Mouse (Mus musculus): ENCODE data around the gene Hoxa9. TPM values are rescaled to one million over a fixed set of nuclear protein-coding genes. Genes with fewer than 3 reads are reported as not detected.

The Hoxa9 gene
- polyA plus RNA-seq, 1 experiment from 2014 or later, result 0.26 TPM

DNA sequence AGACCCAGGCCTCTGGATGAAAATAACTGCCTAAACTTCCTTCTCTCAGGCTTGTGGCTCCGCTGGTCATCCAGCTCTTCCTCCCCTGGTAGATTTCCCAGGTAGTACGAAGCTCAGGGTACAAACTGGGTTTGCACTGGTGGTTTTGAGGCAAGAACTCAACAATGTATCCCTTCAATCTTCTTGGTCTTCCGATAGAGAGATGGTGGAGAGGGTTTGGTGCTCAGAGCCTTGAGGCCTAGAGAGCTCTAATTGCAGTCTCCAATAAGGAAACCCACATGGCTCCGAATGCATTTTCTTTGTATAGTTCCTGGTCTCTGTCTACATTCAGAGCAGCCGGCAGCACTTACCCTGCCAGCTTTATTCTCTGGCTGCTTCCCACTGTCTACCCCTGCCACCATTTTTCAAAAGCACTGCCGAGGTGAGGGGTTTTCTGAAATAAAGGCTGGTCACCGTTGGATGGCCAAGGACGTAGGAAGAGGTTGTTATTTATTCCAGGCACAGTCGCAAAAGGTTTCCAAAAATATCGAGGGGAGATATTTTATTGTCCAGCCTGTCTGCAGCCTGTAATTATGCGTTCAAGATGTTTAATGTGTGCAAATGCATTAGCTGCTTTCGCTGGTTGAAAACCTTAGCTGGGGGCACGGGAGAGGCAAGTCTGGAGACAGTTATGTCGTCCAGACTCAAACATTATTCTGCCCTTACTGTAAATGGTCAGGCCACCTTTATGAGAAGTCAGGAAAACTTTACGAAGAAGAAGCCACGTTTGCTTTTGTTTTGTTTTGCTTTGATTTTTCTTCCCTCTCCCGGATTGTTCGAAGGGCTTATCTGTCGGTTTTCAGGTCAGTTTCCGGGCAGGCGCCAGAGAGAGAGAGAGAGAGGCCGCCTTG is 42.1 kb upstream of the Hoxa9 start:
- WGBS (ENCODE audit: insufficient replicate concordance), result 13% methylated on average over 22 of the region's 22 CpGs
- H3K9me3 ChIP-seq (ENCODE audit: low read length), result no peaks in the 10 kb centered on the region
- H3K27me3 ChIP-seq (ENCODE audit: insufficient read depth, low read length), result peaks cover 97% of the 10 kb centered on the region
- H3K4me1 ChIP-seq (ENCODE audit: insufficient read depth), result 0 out of 2 replicates have a peak, but pooled peaks cover 3% of the 10 kb centered on the region
- no peak overlapping the region for H3K4me2 ChIP-seq (ENCODE audit: low read depth, low read length)
- no peak for TF ChIP-seq CTCF (IDR thresholded peaks at IDR 0.05; ENCODE audit: low read depth)
- no peak for TF ChIP-seq EP300 (IDR thresholded peaks at IDR 0.05; ENCODE audit: low read depth)
- DNase-seq, result no peak
- no peak for ATAC-seq
- H3K9ac ChIP-seq (replicated peaks), result no peak overlapping the region
- no peak overlapping the region for H3K4me3 ChIP-seq (ENCODE audit: low read depth, low read length)
- no peaks in the 10 kb centered on the region for H3K36me3 ChIP-seq (replicated peaks; ENCODE audit: insufficient read depth, low read length)
- no peak overlapping the region for H3K27ac ChIP-seq (ENCODE audit: low read depth)

DNA sequence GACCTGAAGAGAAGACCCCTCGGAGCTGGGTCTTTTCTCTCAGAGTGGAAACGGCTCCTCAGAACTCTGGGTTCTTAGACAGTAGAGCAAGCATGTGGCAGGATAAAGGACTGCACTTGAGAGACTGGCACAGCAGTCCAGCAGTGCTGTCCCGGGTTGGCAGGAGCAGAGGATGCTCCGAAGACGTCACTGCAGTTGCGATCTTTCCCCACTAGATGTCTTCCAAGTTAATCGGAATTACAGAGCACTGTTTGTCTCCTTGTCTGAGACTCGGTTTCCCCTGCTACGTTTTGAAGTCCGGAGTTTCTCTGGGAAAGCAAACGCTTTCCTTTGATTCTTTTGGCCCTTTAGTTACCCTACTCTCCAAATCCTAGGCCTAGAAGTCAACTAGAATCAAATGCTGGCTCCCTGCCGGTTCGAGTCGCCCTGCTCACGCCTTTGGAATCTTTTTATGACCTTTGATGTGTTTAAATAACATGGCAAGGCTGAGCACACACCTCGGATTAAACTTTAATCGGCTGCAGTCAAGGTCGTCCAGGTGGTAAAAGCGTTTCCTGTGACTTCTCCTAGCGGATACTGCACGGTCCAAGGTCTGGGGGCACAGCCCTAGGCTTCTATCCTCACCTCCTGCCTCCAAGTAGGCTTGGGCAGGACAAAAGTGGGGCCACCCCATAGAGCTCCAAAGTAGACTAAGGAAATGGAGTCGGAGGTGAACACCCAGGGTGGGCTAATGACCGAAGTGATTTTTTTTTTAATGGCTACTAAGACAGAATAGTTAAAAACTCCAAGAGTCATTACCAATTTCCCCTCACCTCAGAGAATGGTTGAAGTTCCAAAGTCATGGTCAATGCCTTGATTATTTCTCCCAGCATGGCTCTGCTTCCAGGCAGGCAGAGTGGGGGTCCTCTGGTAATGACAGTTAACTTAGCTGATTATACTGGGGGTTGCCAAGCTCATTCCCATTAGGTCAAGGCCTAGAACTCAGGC is 39.9 kb upstream of the Hoxa9 start:
- 9% methylated on average over 23 of the region's 23 CpGs for WGBS (ENCODE audit: insufficient replicate concordance)
- DNase-seq, result peak; percentile 47
- no peak overlapping the region for H3K4me3 ChIP-seq (ENCODE audit: low read depth, low read length)
- no peaks in the 10 kb centered on the region for H3K36me3 ChIP-seq (replicated peaks; ENCODE audit: insufficient read depth, low read length)
- no peak overlapping the region for H3K9ac ChIP-seq (replicated peaks)
- 0 out of 2 replicates have a peak, but pooled peaks cover 3% of the 10 kb centered on the region for H3K4me1 ChIP-seq (ENCODE audit: insufficient read depth)
- no peaks in the 10 kb centered on the region for H3K9me3 ChIP-seq (ENCODE audit: low read length)
- H3K27me3 ChIP-seq (ENCODE audit: insufficient read depth, low read length), result peaks cover 95% of the 10 kb centered on the region
- TF ChIP-seq EP300 (IDR thresholded peaks at IDR 0.05; ENCODE audit: low read depth) (no peak), CTCF (IDR thresholded peaks at IDR 0.05; ENCODE audit: low read depth) (peak; percentile 67)
- no peak for ATAC-seq
- no peak overlapping the region for H3K4me2 ChIP-seq (ENCODE audit: low read depth, low read length)
- H3K27ac ChIP-seq (ENCODE audit: low read depth), result no peak overlapping the region

- peaks cover 95% of the 10 kb centered on the region for H3K27me3 ChIP-seq (ENCODE audit: insufficient read depth, low read length)
- H3K9ac ChIP-seq (replicated peaks), result no peak overlapping the region
- WGBS (ENCODE audit: insufficient replicate concordance), result 9% methylated on average over 3 of the region's 3 CpGs
- no peak overlapping the region for H3K4me3 ChIP-seq (ENCODE audit: low read depth, low read length)
- DNase-seq, result no peak
- no peaks in the 10 kb centered on the region for H3K36me3 ChIP-seq (replicated peaks; ENCODE audit: insufficient read depth, low read length)
- no peaks in the 10 kb centered on the region for H3K9me3 ChIP-seq (ENCODE audit: low read length)
- no peak for TF ChIP-seq CTCF (IDR thresholded peaks at IDR 0.05; ENCODE audit: low read depth)
- H3K4me2 ChIP-seq (ENCODE audit: low read depth, low read length), result no peak overlapping the region
- ATAC-seq, result no peak
- 0 out of 2 replicates have a peak, but pooled peaks cover 3% of the 10 kb centered on the region for H3K4me1 ChIP-seq (ENCODE audit: insufficient read depth)
- H3K27ac ChIP-seq (ENCODE audit: low read depth), result no peak overlapping the region
These were observed 37.9 kb upstream of the Hoxa9 start for GRCm38 (mm10) chr6:52268756-52269155.

- no peak for ATAC-seq
- Histone ChIP-seq H3K27ac (ENCODE audit: low read depth) (no peak overlapping the region), H3K27me3 (ENCODE audit: insufficient read depth, low read length) (peaks cover 95% of the 10 kb centered on the region), H3K9ac (replicated peaks) (no peak overlapping the region), H3K9me3 (ENCODE audit: low read length) (no peaks in the 10 kb centered on the region), H3K4me3 (ENCODE audit: low read depth, low read length) (no peak overlapping the region), H3K4me2 (ENCODE audit: low read depth, low read length) (no peak overlapping the region), H3K4me1 (ENCODE audit: insufficient read depth) (0 out of 2 replicates have a peak, but pooled peaks cover 3% of the 10 kb centered on the region), H3K36me3 (replicated peaks; ENCODE audit: insufficient read depth, low read length) (no peaks in the 10 kb centered on the region)
- TF ChIP-seq CTCF (IDR thresholded peaks at IDR 0.05; ENCODE audit: low read depth), result no peak
- TF ChIP-seq EP300 (IDR thresholded peaks at IDR 0.05; ENCODE audit: low read depth), result no peak
- WGBS (ENCODE audit: insufficient replicate concordance), result 11% methylated on average over 7 of the region's 7 CpGs
- no peak for DNase-seq
These were observed 37.5 kb upstream of the Hoxa9 start for GRCm38 (mm10) chr6:52268341-52268740.

DNA sequence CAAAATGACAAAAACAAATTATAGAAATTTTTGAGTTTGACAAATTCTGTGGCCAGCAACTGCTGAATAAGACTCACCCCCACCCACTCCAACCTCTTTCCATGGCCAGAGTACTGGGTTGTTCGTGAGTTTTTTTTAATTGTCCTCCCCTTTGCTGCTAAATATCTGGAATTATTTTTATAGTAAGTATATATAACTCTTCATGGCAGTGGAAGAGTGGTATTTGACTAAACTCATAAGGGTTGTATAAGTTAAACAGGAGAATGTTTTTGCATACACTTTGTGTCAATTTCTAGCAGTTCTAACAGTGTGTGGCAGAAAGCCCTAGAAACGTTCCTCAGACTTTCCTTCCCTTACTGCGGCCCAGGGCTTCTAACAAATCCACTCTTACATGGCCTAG is 36.8 kb upstream of the Hoxa9 start:
- 12% methylated on average over 3 of the region's 3 CpGs for WGBS (ENCODE audit: insufficient replicate concordance)
- DNase-seq (no peak), ATAC-seq (no peak)
- Histone ChIP-seq H3K9me3 (ENCODE audit: low read length) (no peaks in the 10 kb centered on the region), H3K4me1 (ENCODE audit: insufficient read depth) (0 out of 2 replicates have a peak, but pooled peaks cover 3% of the 10 kb centered on the region), H3K27me3 (ENCODE audit: insufficient read depth, low read length) (peaks cover 95% of the 10 kb centered on the region), H3K27ac (ENCODE audit: low read depth) (no peak overlapping the region), H3K9ac (replicated peaks) (no peak overlapping the region), H3K4me3 (ENCODE audit: low read depth, low read length) (no peak overlapping the region), H3K4me2 (ENCODE audit: low read depth, low read length) (no peak overlapping the region), H3K36me3 (replicated peaks; ENCODE audit: insufficient read depth, low read length) (no peaks in the 10 kb centered on the region)
- TF ChIP-seq EP300 (IDR thresholded peaks at IDR 0.05; ENCODE audit: low read depth) (no peak), CTCF (IDR thresholded peaks at IDR 0.05; ENCODE audit: low read depth) (no peak)

DNA sequence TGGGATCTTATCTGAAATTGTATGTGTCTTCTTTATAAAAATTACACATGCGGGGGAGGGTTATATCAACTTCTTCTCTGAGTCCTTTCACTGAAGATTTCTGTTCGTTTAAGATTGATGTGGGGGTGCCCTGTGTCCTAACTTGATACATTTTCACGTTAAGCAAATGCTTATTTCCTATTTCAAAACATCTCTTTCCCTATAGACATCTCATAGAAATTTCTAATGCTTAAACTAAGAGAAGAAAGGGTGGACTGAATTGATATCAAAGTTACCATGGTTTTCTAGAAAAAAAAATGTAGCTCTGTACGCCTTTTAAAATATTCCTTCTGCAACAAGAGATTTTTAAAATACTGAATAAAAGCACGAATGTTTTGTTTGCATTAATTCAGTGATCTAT is 36.3 kb upstream of the Hoxa9 start:
- no peak overlapping the region for H3K9ac ChIP-seq (replicated peaks)
- no peak overlapping the region for H3K4me2 ChIP-seq (ENCODE audit: low read depth, low read length)
- 20% methylated on average over 5 of the region's 5 CpGs for WGBS (ENCODE audit: insufficient replicate concordance)
- no peak for DNase-seq
- H3K4me1 ChIP-seq (ENCODE audit: insufficient read depth), result peaks cover 3% of the 10 kb centered on the region; the same call in 1 of the 2 replicates
- no peak overlapping the region for H3K4me3 ChIP-seq (ENCODE audit: low read depth, low read length)
- no peak for ATAC-seq
- H3K36me3 ChIP-seq (replicated peaks; ENCODE audit: insufficient read depth, low read length), result no peaks in the 10 kb centered on the region
- H3K27me3 ChIP-seq (ENCODE audit: insufficient read depth, low read length), result peaks cover 95% of the 10 kb centered on the region
- H3K27ac ChIP-seq (ENCODE audit: low read depth), result no peak overlapping the region
- no peaks in the 10 kb centered on the region for H3K9me3 ChIP-seq (ENCODE audit: low read length)
- TF ChIP-seq CTCF (IDR thresholded peaks at IDR 0.05; ENCODE audit: low read depth) (no peak), EP300 (IDR thresholded peaks at IDR 0.05; ENCODE audit: low read depth) (no peak)
